Mouse (Mus musculus) urinary bladder, adult 18-20 months (tissue): ENCODE measurements at regions not wholly inside any gene's neighbourhood (a gene's known extent, or its start where the extent isn't known, plus 50 kb on each side); places are given as distances from the start of the nearest gene placed in this dataset.

Source experiments
- DNase-seq, 2 experiments: peaks; one replicate each; pipeline ENCODE4 v3.0.0; 2022; ENCODE audit warnings: low spot score in 2 of 2, mixed read lengths in 2 of 2

DNA sequence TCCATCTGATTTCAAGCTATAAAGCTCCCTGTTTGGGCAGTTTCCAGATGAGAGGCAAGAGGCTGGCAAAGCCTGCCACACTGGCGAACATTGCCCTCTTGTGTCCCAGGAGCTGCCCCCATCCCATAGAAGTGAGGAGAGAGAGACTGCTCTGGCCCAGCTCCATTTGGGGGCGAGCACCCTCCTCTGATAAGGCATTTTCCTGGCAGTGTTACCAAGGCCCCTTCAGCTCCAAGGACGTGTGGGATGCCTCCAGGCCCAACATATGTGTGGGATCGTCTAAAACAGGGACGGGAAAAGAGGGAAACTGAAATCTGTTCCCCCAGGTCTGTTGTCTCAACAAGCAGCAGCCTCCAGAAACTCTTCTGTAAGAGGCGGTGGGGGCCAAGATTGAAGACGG, 88.0 kb upstream of the Csf3r start:
- no peak for DNase-seq

DNA sequence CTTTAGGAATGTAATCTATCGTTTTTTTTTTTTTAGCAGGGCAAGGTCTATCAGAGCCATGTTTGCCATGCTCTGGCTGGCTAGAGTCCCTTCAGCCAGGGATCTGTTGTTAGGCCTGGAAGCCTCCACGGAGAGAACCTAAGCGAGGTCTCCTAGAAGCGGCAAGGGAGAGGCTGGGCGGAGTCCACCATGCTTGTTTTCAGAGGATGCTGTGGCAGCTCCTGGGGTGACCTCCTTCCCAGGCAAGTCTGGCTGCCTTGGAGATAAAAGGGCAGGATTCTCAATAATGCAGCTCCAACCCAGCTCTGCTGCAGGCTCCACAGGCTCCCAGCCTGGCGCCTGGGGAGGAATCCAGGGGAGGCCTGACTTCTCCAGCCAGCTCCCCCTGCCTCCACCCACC, 86.2 kb upstream of the Csf3r start:
- DNase-seq = no peak

DNA sequence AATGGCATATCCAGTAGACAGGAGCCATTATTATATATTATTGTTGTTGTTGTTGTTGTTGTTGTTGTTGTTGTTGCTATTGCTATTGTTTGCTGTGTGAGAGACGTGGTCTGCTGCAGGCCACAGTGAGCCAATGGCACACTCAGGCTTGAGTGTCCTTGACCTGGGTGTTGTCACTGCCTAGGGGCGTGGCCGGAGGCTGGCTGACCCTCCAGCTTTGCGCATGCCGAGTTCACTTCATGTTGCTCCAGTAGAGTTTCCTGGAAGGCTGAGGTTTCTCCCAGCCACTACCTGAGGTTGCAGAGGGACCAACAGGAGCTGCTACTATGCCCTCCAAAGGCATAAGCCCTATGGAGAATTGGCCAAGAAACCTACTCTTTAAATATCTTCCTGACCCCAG, 83.1 kb upstream of the Csf3r start:
- DNase-seq = no peak

DNA sequence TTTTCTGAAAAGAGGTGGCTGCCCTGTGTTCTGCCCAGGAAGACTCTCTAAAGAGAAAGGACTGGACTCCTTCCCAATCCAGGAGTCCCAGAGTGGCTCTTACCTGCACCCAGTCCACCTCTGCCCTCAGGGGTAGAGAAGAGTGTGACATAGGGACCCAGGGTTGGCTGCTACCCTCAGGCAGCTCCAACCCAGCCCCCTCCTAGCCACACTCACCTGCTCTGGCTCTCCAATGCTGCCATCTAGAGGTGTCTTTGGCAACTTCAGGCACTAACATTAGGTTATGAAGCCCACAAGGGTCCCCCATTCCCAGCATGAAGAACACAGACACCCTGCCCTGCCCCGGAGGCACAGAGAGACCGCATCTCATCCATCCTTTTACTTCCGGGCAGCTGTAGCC, 82.4 kb upstream of the Csf3r start:
- no peak for DNase-seq

DNA sequence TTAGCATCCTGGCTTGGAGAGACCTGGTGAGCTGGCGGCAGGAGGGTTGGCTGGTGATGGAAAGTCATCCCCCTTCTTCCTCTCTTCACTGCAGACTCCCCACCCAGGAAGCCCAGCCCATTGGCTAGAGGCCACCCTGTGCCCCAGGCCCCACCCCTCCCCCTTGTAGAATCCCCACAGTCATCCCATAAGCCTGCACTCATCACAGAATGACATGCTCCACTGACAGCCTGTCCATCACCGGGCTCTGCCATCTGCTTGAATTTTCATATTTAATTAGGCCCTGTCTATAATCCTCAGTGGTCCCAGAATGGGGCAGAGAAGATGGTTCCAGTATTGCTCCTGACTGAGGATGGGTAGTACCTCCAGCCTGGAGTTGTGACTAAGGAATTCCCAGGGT, 79.3 kb upstream of the Csf3r start:
- no peak for DNase-seq

DNA sequence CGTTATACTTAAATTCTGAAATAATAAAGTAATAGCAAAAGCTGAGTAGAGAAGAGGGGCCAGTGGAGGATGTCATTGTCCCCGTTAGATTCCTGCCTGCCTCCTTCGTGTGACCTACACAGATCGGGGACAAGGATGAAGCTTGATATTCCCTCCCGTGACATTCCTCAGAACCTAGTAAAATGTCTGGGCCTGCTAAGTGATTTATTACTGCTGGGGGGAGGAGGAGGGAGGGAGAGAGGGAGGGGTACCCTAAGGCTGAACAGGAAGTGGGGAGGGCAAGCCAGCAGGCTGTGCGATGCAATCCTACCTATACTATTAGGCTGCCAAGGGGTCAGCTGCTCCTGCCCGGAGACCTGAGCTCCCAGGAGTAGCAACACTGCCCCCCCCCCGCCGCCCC, 64.9 kb upstream of the Csf3r start:
- DNase-seq = no peak

DNA sequence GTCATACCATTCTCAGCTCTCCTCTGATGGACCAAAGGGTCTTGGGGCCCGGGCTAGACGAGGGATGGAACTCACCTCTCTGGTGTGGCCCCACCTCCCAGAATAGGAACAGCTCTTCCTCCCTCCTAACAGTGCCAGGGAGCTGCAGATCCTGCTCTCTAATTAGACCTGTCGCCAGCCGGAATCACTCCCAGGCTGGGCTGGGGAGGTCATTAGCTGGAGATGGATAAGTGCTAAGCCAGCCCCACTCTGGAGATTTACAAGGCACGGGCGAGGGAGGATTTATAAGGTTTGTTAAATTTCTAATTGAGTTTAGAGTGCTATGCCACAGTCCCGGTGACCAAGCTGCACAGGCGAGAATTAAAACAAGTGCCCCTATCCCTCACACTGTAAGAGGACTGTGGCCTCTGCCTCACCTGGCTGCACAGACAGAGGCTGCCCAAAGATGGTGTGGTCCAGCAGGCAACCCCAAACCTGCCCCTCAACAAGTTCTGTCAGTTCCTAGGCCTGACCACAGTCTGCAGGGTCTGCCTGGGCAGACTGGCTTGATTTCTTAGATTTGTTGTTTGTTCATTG, 63.6 kb upstream of the Csf3r start:
- no peak for DNase-seq

DNA sequence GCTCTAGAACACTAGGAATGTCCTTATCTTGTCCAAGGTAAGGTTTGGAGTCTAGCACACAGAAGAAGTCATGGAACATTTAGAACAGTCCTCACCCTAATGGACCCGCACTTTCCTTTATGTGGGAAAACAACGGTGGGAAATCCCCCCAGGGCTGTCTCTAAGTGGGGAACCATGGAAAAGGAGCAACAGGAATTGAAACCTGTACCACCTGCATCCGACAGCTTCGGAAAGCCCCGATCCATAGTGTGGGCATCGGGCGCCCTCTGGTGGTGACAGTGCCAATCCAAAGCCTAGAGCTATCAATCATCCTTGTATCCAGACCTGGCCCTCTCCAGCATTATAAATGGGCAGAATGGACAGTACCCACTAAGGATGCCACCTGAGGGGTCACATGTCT, 61.7 kb upstream of the Csf3r start:
- peak; percentile 64 to 76 for DNase-seq
